Mouse (Mus musculus): Measurements from ENCODE around the gene Dnaaf1.

Dnaaf1 gene

GRCm38 (mm10) chr8:119623744-119624143, 48.7 kb downstream of the Dnaaf1 start:
- DNase-seq (ENCODE audit: low read depth) = no peak

GRCm38 (mm10) chr8:119624916-119625315, 49.9 kb downstream of the Dnaaf1 start:
- DNase-seq (ENCODE audit: low read depth) = no peak

GRCm38 (mm10) chr8:119625788-119626187, 50.8 kb downstream of the Dnaaf1 start:
- no peak for DNase-seq (ENCODE audit: low read depth)

DNA sequence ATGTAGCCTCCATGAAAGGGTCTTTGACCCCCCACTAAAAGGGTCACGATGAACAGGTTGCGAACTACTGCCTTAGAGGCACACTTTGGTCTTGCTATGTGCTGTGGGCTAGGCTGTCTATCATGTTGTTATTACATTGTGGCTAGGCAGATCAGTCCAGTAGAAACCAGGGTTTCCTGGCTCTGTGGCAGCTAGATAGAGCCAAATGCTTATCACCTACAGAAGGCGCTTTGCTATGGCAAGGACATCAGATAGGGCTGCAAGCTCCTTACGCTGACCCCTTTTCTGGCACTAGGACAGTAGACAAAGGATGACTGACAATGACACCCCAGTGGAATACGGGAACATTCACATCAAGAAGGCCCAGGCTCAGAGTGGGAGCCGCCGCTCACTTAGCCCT, 52.2 kb downstream of the Dnaaf1 start:
- no peak for DNase-seq (ENCODE audit: low read depth)

GRCm38 (mm10) chr8:119627613-119628359, 52.8 kb downstream of the Dnaaf1 start:
- DNase-seq (ENCODE audit: low read depth) = no peak

DNA sequence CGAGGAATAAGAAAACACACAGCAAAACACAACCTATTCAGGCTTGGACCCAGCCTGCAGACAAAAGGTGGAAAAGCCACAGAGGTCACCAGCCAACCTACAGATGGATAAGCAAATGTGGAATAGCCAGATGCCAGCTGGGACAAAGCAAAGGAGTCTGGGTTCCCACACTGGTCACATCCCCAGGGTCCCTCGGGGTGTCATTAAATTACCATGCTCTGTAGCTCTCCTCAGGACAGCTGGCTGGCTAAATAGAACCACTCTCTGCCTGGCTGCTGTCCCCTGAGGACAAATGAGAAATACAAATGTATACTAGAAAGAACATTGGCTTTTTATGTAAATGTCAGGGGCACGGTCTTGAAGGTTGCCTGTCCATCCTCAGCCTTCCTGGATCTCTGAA, 55.8 kb downstream of the Dnaaf1 start:
- no peak for DNase-seq (ENCODE audit: low read depth)

DNA sequence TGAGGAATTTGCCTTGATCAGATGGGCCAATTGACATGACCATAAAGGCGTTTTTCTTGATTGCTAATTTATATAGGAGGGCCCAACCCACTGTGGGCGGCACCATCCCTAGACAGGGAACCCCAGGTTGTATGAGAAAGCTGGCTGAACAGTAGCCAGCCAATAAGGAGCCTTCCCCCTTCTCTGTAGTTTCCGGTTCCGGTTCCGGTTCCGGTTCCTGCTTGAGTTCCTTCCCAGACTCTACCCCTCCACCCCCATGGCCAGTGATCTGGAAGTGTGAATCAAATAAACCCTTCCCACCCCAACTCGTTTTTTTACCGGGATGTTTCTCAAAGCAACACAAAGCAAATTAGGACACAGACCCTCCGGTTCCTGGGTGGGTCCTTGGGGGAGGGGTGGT, 57.2 kb downstream of the Dnaaf1 start:
- no peak for DNase-seq (ENCODE audit: low read depth)

GRCm38 (mm10) chr8:119632909-119633308, 57.9 kb downstream of the Dnaaf1 start:
- DNase-seq (ENCODE audit: low read depth) = no peak

DNA sequence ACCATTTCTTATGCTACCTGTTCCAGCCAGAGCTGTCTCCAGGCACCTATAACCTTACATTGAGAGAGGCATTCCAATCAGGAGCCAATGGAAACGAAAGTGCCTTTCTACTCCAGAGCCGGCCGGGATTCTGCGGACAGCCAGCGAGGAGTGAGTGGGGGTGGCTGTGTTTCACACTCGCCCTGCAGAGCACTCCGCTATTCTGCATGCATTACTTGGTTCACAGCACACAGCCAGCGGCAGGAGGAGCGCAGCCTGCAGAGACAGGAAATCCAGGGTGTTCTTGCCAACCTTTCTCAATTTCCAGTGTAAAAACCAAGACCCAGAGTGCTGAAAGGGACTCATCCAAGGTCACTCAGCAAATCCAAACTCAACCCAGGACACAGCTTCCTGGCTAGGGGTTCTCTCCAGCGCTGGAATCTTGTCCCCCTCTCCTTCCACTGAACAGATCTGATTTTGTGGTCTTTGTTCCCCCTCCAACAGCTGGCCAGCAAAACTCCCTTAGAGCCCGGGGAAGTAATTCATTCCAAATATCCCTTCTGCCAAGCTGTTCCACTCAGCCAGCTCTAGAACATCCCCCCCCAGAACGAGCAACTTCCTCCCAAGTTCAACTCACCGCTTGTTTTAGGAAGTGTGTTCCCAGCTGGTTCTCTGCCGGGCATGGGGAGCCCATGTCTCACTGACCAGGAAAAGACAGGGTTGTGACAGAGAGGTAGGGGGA, 59.7 kb downstream of the Dnaaf1 start:
- no peak for DNase-seq (ENCODE audit: low read depth)

GRCm38 (mm10) chr8:119635378-119635777, 60.3 kb downstream of the Dnaaf1 start, which contains the start of gene Kcng4:
Gene Kcng4, minus strand, starts transcription at chr8:119635680.
- no peak for DNase-seq (ENCODE audit: low read depth)

DNA sequence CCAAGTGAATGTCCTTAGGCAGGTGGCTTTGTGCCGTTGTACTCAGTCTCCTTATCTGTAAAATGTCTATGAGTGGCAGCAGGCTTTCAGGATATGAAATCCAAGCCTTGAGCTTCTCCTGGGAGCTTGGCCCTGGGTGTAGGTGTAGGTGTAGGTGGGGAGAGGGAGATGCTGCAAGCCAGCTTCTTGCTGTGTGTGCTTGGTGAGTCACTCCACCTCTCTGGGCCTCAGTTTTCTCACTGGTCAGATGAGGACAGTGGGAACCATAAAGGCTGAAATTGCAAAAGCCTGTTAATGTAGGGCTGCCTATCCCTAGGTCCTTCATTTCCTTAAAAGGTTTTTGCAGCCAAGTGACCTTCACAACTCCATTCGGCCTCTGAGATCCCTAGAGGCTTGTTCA, 60.9 kb downstream of the Dnaaf1 start:
- no peak for DNase-seq (ENCODE audit: low read depth)

GRCm38 (mm10) chr8:119636766-119637165, 61.7 kb downstream of the Dnaaf1 start:
- peak; percentile 32 for DNase-seq (ENCODE audit: low read depth)

DNA sequence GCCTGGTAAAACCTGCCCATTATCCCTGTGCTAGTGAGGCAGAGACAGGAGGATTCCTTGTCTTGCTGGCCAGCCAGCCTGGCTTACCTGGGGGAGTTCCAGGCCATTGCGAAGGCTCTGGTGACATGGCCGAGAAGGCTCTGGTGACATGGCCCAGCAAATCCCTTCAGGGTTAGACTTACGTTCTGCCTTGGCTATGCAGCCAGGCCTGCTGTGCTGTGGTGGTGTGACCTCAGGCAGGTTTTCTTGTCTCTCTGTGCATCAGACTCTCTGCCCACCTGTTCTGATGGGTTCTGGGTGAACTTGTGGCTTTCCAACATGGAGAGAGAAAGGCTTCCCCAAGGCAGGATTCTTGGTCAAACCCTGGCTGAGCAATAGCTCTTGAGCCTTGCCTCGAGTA, 62.3 kb downstream of the Dnaaf1 start:
- DNase-seq (ENCODE audit: low read depth) = no peak

- DNase-seq (ENCODE audit: low read depth) = no peak
Measured at GRCm38 (mm10) chr8:119638261-119638660, 63.2 kb downstream of the Dnaaf1 start.

DNA sequence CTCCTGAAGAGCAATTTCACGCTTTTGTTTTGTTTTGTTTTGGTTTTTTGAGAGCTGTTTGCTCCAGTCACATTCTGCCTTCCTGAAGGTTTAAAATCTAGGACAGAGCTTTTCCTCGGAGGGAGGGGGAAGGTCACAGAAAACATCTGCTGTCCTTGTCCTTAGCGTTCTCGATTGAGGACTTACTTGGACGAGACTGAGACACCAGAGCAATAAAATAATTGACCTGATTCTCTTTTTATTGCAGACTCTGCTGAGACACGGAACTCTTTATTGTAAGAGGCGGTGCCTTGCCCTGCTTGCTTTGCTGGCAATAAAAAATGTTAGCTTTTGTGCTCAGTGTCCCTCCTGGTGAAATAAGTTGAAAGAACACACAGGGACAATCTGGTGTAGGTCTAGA, 64.8 kb downstream of the Dnaaf1 start:
- DNase-seq (ENCODE audit: low read depth) = no peak

- no peak for DNase-seq (ENCODE audit: low read depth)
Measured at GRCm38 (mm10) chr8:119641058-119641457, 66.0 kb downstream of the Dnaaf1 start.

GRCm38 (mm10) chr8:119642960-119643359, 67.9 kb downstream of the Dnaaf1 start:
- DNase-seq (ENCODE audit: low read depth) = no peak

- no peak for DNase-seq (ENCODE audit: low read depth)
Measured at GRCm38 (mm10) chr8:119644429-119644960, 69.5 kb downstream of the Dnaaf1 start.

DNA sequence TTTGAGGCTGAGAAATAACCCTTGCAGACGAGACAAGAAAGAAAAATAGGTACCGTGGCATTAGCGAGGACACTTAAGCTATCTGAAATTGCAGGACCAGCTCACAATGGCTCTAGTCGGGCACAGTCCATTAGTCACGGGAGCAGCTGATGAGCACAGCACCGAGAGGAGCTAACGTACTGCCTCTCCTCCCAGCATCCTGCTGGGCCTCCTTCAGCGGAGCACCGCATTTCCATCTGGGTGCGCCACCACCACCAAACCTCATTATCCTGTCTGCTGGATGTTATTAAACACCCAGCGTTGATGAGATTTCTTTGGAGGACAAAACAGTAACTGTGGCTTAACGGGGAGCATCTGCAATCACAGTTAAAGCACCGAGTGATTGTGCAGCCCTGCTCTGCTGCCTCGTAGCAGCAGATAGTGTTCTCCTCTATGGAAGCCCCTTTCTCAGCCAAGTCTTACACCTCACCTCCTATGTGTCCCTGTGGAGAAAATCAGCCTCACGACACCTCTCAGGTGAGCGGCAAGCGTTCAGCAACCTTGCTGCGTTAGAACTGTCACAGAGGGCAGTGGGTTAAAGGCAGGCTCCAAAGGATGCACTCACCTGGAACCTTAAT, 70.1 kb downstream of the Dnaaf1 start:
- no peak for DNase-seq (ENCODE audit: low read depth)

DNA sequence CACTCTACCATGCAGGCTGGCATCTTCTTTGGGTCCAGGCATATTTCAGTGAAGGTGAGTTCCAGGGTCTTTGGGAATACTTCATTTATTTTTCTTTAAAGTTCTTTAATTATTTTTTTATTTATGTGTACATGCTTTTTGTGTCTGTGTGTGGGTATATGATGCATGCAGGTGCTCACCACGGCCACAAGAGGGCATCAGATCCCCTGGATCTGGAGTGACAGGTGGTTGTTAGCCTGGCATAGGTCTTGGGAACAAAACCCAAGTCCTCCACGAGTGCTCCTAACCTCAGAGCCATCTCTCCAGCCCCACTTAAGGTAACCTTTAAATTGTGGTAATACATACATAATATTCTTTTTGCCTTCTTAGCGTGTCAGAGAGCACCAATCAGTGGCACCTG, 71.2 kb downstream of the Dnaaf1 start:
- DNase-seq (ENCODE audit: low read depth) = no peak

GRCm38 (mm10) chr8:119646846-119647245, 71.8 kb downstream of the Dnaaf1 start:
- no peak for DNase-seq (ENCODE audit: low read depth)
